Mouse (Mus musculus): ENCODE measurements around the gene Pias1. TPM values are rescaled to one million over a fixed set of nuclear protein-coding genes. Genes with fewer than 3 reads are reported as not detected.
A peak's percentile ranks its signal among the peaks of the same experiment; 100 is the strongest.
"Not testable (repeated sequence)": the region's sequence is repeated elsewhere in the genome, so short reads cannot be mapped to it uniquely, and the experiment has no call there.

The Pias1 gene
- polyA plus RNA-seq, 1 experiment from 2014 or later: 61.9 TPM

DNA sequence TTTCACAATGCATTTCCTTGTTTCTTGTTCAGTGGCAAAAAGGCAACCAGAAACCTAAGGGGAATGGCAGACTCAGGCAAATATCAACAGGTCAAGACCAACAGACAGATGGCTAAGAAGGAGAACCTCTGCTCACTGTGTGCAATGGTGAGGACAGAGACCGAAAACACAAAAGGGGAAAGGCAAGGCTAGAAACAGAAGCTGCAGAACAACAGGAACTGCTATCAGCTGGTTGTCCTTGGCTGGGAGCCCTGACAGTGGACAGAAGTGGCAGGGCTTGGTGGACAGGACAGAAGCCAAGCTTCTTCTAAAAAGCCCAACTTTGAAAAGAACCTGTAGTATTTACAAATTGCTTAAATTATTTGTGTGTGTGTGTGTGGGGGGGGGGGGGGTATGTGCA, 93.2 kb downstream of the Pias1 start:
- WGBS: 85% methylated on average over 1 of the region's 1 CpGs
- no peak overlapping the region for H3K4me2 ChIP-seq (replicated peaks)
- no peak overlapping the region for H3K9ac ChIP-seq
- no peak for ATAC-seq (ENCODE audit: insufficient number of reproducible peaks, low FRiP score, low TSS enrichment, low read depth)
- no peak overlapping the region for H3K4me3 ChIP-seq (replicated peaks)
- no peaks in the 10 kb centered on the region for H3K9me3 ChIP-seq (replicated peaks)
- peaks cover 34% of the 10 kb centered on the region for H3K36me3 ChIP-seq
- H3K4me1 ChIP-seq: no peaks in the 10 kb centered on the region
- H3K27ac ChIP-seq (replicated peaks): no peak overlapping the region
- no peaks in the 10 kb centered on the region for H3K27me3 ChIP-seq

DNA sequence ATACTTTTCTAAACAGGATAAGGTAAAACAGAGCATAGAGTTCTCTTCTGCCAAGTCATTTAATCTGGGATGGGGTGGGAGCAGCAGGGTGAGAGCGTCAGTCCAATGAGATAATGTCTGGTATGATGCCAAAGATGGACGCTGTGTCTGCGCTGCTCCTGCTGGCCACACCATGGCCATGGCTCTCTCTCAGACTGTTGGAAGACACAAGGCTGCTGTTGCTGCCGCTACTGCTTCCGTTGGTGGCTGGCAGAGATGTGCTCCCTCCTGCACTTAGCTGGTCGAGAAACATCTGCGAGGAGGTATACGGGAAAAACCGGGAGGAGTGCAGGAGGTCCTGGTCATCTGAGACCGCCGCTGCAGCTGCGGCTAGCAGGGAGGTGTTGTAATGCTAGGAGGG, 105.9 kb downstream of the Pias1 start:
- H3K27me3 ChIP-seq: no peaks in the 10 kb centered on the region
- no peaks in the 10 kb centered on the region for H3K4me1 ChIP-seq
- H3K9ac ChIP-seq: no peak overlapping the region
- H3K4me2 ChIP-seq (replicated peaks): no peak overlapping the region
- ATAC-seq (ENCODE audit: insufficient number of reproducible peaks, low FRiP score, low TSS enrichment, low read depth): no peak
- peaks cover 49% of the 10 kb centered on the region for H3K36me3 ChIP-seq
- H3K27ac ChIP-seq (replicated peaks): no peak overlapping the region
- WGBS: 73% methylated on average over 12 of the region's 12 CpGs
- no peak overlapping the region for H3K4me3 ChIP-seq (replicated peaks)
- H3K9me3 ChIP-seq (replicated peaks): no peaks in the 10 kb centered on the region

- no peaks in the 10 kb centered on the region for H3K9me3 ChIP-seq (replicated peaks)
- no peak for ATAC-seq (ENCODE audit: insufficient number of reproducible peaks, low FRiP score, low TSS enrichment, low read depth)
- 74% methylated on average over 2 of the region's 2 CpGs for WGBS
- H3K4me3 ChIP-seq (replicated peaks): no peak overlapping the region
- H3K27me3 ChIP-seq: no peaks in the 10 kb centered on the region
- no peak overlapping the region for H3K4me2 ChIP-seq (replicated peaks)
- no peak overlapping the region for H3K27ac ChIP-seq (replicated peaks)
- peaks cover 20% of the 10 kb centered on the region for H3K36me3 ChIP-seq
- no peaks in the 10 kb centered on the region for H3K4me1 ChIP-seq
- H3K9ac ChIP-seq: no peak overlapping the region
Measured at GRCm38 (mm10) chr9:62877825-62878224, 109.9 kb downstream of the Pias1 start.

DNA sequence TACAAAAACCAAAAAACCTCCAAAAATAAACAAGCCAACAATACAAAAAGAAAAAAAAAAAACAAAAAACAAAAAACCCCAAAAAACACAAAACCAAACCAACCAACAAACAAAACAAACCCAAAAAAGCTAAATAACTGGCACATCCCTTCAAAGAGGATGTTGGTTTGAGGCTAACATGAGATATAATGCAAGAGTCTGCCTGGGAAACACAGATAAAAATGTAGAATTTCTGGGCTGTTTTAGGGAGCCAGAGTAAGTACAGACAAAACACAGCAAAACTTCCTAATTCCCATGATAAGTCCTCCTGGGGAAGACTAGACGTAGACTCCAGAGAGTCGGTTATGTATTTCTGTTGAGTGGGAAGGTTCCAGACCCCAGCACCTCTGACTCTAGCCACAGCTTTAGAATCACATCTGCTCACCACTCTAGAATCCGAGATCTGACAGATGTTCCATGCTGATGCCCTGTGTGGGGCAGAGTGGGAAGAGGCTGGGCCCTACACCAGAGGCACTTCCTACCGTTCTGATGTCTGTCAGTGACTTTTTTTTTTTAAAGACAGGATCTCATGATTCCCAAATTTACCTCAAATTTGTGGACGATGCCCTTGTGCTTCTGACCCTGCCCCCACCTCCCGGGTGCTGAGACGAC, 110.6 kb downstream of the Pias1 start:
- WGBS: 77% methylated on average over 7 of the region's 7 CpGs
- Histone ChIP-seq H3K27ac (replicated peaks) (no peak overlapping the region), H3K4me3 (replicated peaks) (no peak overlapping the region), H3K36me3 (peaks cover 14% of the 10 kb centered on the region), H3K4me2 (replicated peaks) (no peak overlapping the region), H3K27me3 (no peaks in the 10 kb centered on the region), H3K9me3 (replicated peaks) (no peaks in the 10 kb centered on the region), H3K9ac (no peak overlapping the region), H3K4me1 (no peaks in the 10 kb centered on the region)
- no peak for ATAC-seq (ENCODE audit: insufficient number of reproducible peaks, low FRiP score, low TSS enrichment, low read depth)

GRCm38 (mm10) chr9:62870728-62871127, 117.0 kb downstream of the Pias1 start:
- Histone ChIP-seq H3K9me3 (replicated peaks) (no peaks in the 10 kb centered on the region), H3K36me3 (no peaks in the 10 kb centered on the region), H3K4me2 (replicated peaks) (no peak overlapping the region), H3K9ac (no peak overlapping the region), H3K27ac (replicated peaks) (no peak overlapping the region), H3K4me3 (replicated peaks) (no peak overlapping the region), H3K27me3 (no peaks in the 10 kb centered on the region), H3K4me1 (no peaks in the 10 kb centered on the region)
- no peak for ATAC-seq (ENCODE audit: insufficient number of reproducible peaks, low FRiP score, low TSS enrichment, low read depth)

GRCm38 (mm10) chr9:62869236-62869635, 118.5 kb downstream of the Pias1 start:
- not testable (repeated sequence) for H3K27ac ChIP-seq (replicated peaks); H3K9ac ChIP-seq; H3K4me1 ChIP-seq; ATAC-seq (ENCODE audit: insufficient number of reproducible peaks, low FRiP score, low TSS enrichment, low read depth); H3K4me2 ChIP-seq (replicated peaks); H3K9me3 ChIP-seq (replicated peaks); H3K4me3 ChIP-seq (replicated peaks); H3K27me3 ChIP-seq; H3K36me3 ChIP-seq
- 96% methylated on average over 4 of the region's 4 CpGs for WGBS

DNA sequence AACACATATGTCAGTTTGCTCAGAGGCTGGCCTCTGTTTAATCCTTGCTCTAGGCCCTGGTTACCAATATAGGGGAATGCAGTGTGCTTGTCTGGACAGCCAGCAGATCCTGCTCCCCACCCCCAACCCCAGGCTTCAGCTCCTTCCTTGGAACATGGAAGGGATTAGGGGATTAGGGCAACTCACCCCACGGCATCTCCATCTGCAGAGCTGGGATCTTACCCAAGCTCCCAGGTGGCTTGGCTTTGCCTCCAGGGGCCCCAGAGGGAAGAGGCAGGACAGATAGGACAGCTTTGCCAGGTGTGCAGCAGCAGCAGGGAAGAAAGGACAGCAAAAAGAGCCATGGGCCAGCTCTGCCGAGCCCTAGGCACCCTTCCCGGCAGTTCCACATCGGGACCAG, 126.9 kb downstream of the Pias1 start:
- Histone ChIP-seq H3K4me2 (replicated peaks) (no peak overlapping the region), H3K36me3 (no peaks in the 10 kb centered on the region), H3K4me1 (peaks cover 26% of the 10 kb centered on the region), H3K4me3 (replicated peaks) (no peak overlapping the region), H3K27me3 (no peaks in the 10 kb centered on the region), H3K27ac (replicated peaks) (no peak overlapping the region), H3K9ac (no peak overlapping the region), H3K9me3 (replicated peaks) (no peaks in the 10 kb centered on the region)
- 48% methylated on average over 4 of the region's 4 CpGs for WGBS
- ATAC-seq (ENCODE audit: insufficient number of reproducible peaks, low FRiP score, low TSS enrichment, low read depth): no peak

GRCm38 (mm10) chr9:62860102-62860501, 127.6 kb downstream of the Pias1 start:
- H3K27me3 ChIP-seq; H3K4me2 ChIP-seq (replicated peaks); H3K36me3 ChIP-seq; H3K27ac ChIP-seq (replicated peaks); ATAC-seq (ENCODE audit: insufficient number of reproducible peaks, low FRiP score, low TSS enrichment, low read depth); H3K4me3 ChIP-seq (replicated peaks); H3K9me3 ChIP-seq (replicated peaks); H3K9ac ChIP-seq: not testable (repeated sequence)
- WGBS: 42% methylated on average over 5 of the region's 7 CpGs
- H3K4me1 ChIP-seq: peaks cover 26% of the 10 kb centered on the region

GRCm38 (mm10) chr9:62858266-62859019, 129.3 kb downstream of the Pias1 start:
- no peak for ATAC-seq (ENCODE audit: insufficient number of reproducible peaks, low FRiP score, low TSS enrichment, low read depth)
- Histone ChIP-seq H3K36me3 (no peaks in the 10 kb centered on the region), H3K9ac (no peak overlapping the region), H3K27me3 (no peaks in the 10 kb centered on the region), H3K9me3 (replicated peaks) (no peaks in the 10 kb centered on the region), H3K4me3 (replicated peaks) (peak overlapping the region; percentile 13), H3K27ac (replicated peaks) (peak overlapping the region; percentile 75), H3K4me2 (replicated peaks) (peak overlapping the region; percentile 32), H3K4me1 (peaks cover 34% of the 10 kb centered on the region)
- 36% methylated on average over 8 of the region's 8 CpGs for WGBS

DNA sequence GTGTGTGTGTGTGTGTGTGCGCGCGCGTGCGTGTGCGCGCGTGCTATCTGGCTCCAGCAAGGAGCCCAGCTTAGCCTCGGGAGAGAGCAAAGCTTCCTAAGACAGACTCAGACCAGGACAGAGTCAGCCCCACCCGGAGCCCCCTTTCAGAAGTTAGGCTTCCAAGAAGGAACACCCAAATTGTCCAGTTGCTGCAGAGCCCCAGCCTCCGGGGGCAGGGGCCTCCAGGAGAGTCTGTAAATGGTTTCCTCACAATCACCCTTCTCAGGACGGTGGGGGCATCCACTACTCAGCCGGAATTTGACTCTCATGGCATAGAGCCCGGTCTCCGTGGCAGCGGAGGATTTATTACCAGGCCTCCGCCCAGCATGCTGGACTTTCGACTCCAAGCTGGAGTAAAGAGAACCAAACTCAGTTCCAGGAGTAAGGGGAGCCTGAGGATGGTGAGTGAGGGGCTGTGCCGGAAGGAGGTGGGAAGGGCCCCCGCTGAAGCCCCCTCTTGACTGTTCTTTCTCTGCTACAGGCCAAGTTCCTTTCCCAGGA, 129.9 kb downstream of the Pias1 start, which contains the start of gene Calml4:
Gene Calml4 (plus strand): TSS at position 362 of the 543 bp plus-strand sequence.
- peak; percentile 71 for ATAC-seq (ENCODE audit: insufficient number of reproducible peaks, low FRiP score, low TSS enrichment, low read depth)
- Histone ChIP-seq H3K9ac (no peak within 1 kb of the TSS), H3K4me3 (replicated peaks) (peak within 1 kb of the TSS; percentile 13), H3K4me2 (replicated peaks) (peak within 1 kb of the TSS; percentile 32), H3K4me1 (peaks cover 34% of the 10 kb centered on the region), H3K9me3 (replicated peaks) (no peaks in the 10 kb centered on the region), H3K27me3 (no peaks in the 10 kb centered on the region), H3K27ac (replicated peaks) (peak within 1 kb of the TSS; percentile 75), H3K36me3 (no peaks in the 10 kb centered on the region)
- WGBS: 36% methylated on average over 20 of the region's 20 CpGs

DNA sequence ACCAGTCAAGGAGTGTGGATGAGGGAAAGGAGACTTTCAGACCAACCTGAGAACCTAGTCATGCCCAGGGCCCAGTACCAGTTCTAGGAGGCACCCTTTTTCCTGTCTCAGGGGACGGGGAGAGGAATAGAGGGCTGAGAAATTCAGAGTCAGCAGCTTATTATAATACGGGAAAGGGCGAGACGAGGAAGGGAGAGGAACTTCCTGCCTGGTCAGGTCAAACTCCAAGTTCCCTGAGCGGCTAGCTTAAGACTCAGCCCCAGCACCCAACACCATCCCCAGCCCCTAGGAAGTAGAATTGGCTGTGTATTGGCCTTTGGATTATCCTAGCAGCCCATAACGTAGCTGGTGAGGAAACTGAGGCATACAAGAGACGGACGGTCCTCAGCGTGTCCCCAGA, 130.5 kb downstream of the Pias1 start:
- H3K27ac ChIP-seq (replicated peaks): peak overlapping the region; percentile 75
- 0 out of 2 replicates have a peak, but pooled peaks cover 2% of the 10 kb centered on the region for H3K36me3 ChIP-seq
- ATAC-seq (ENCODE audit: insufficient number of reproducible peaks, low FRiP score, low TSS enrichment, low read depth): no peak
- H3K4me1 ChIP-seq: peaks cover 34% of the 10 kb centered on the region
- no peak overlapping the region for H3K9ac ChIP-seq
- WGBS: 70% methylated on average over 9 of the region's 9 CpGs
- H3K27me3 ChIP-seq: no peaks in the 10 kb centered on the region
- H3K4me2 ChIP-seq (replicated peaks): peak overlapping the region; percentile 32; the same call in 1 of the 2 replicates
- H3K4me3 ChIP-seq (replicated peaks): no peak overlapping the region
- no peaks in the 10 kb centered on the region for H3K9me3 ChIP-seq (replicated peaks)

All from embryonic facial prominence, embryonic 15.5 days (tissue).